Mouse (Mus musculus) spleen, postnatal 10 days (tissue): ENCODE data around the gene Med27.
A peak's percentile ranks its signal among the peaks of the same experiment; 100 is the strongest.

Source experiments
- DNase-seq, 2 experiments: peaks; one replicate each; pipeline ENCODE4 v3.0.0; 2021 to 2022; ENCODE audit warnings: low spot score in 2 of 2

Gene Med27

GRCm38 (mm10) chr2:29466396-29466795 is 119.8 kb downstream of the Med27 start:
- DNase-seq: no peak

GRCm38 (mm10) chr2:29468517-29468936 is 121.9 kb downstream of the Med27 start:
- no peak for DNase-seq

GRCm38 (mm10) chr2:29472952-29473437 is 126.4 kb downstream of the Med27 start:
- no peak for DNase-seq

GRCm38 (mm10) chr2:29473907-29474306 is 127.3 kb downstream of the Med27 start:
- DNase-seq: no peak

GRCm38 (mm10) chr2:29476702-29477101 is 130.1 kb downstream of the Med27 start:
- DNase-seq: no peak

GRCm38 (mm10) chr2:29481856-29482255 is 135.2 kb downstream of the Med27 start:
- no peak for DNase-seq

- DNase-seq: no peak
Observed at GRCm38 (mm10) chr2:29482979-29483718, 136.5 kb downstream of the Med27 start.

- no peak for DNase-seq
Observed at GRCm38 (mm10) chr2:29485519-29485918, 138.9 kb downstream of the Med27 start.

- no peak for DNase-seq
Observed at GRCm38 (mm10) chr2:29486491-29486890, 139.9 kb downstream of the Med27 start.

GRCm38 (mm10) chr2:29487652-29488051 is 141.0 kb downstream of the Med27 start:
- DNase-seq: no peak

- no peak for DNase-seq
Observed at GRCm38 (mm10) chr2:29488379-29489236, 142.0 kb downstream of the Med27 start.

- DNase-seq: no peak
Observed at GRCm38 (mm10) chr2:29491656-29492055, 145.0 kb downstream of the Med27 start.

- no peak for DNase-seq
Observed at GRCm38 (mm10) chr2:29493396-29494031, 146.9 kb downstream of the Med27 start.

- DNase-seq: no peak
Observed at GRCm38 (mm10) chr2:29495271-29495670, 148.7 kb downstream of the Med27 start.

- peak in 1 of 2 experiments; percentile 26 for DNase-seq
Observed at GRCm38 (mm10) chr2:29500601-29501350, 154.2 kb downstream of the Med27 start.

GRCm38 (mm10) chr2:29501381-29501780 is 154.8 kb downstream of the Med27 start:
- DNase-seq: no peak

GRCm38 (mm10) chr2:29504848-29505247 is 158.2 kb downstream of the Med27 start:
- no peak for DNase-seq

GRCm38 (mm10) chr2:29506411-29506810 is 159.8 kb downstream of the Med27 start:
- DNase-seq: no peak

- DNase-seq: no peak
Observed at GRCm38 (mm10) chr2:29513131-29513530, 166.5 kb downstream of the Med27 start.

GRCm38 (mm10) chr2:29514836-29515235 is 168.2 kb downstream of the Med27 start:
- DNase-seq: no peak

GRCm38 (mm10) chr2:29515831-29516447 is 169.3 kb downstream of the Med27 start:
- no peak for DNase-seq
